In the genomic region with DNA sequence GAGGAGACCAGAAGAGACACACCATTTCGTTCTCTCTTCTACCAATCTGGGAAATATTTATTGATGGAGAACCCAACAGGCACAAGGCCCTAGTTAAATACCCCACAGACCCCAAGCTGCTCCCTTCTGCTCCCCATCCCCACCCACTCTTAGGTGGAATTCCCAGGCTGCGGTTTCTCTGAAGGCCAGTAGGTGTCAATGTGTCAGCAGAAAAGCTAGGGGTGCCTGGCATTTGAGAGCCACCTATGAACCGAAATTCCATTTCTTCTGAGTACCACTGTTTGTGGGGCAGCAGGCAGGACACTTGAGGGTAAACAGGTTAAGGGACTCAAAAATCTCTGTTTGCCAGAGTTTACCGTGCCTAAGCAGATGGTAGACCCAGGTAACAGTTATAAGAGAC, we compare ENCODE assay signal across 10 mouse cellular contexts. TPM values are rescaled to one million over a fixed set of nuclear protein-coding genes. Genes with fewer than 3 reads are reported as not detected.
DNase-seq lines count a peak whose midpoint lies in the region; ATAC-seq and TF ChIP-seq lines count a peak whose summit lies in the region.
"Had no signal": no experiment of that assay in that cellular context is flagged by ENCODE, and none has a peak within 500 bp of the region (broad histone marks: within the 10 kb centered on the region; RNA-seq: fewer than 3 reads in every experiment).

No protein-coding gene starts in this region.

- 37% methylated on average over 4 of the region's 4 CpGs for WGBS in lung, adult 2 months

- H3K36me3 ChIP-seq in MEL (ENCODE audit: control insufficient read depth in 1 of 2, insufficient read depth in 2 of 2, low read length in 2 of 2) = no peaks in the 10 kb centered on the region
- H3K36me3 ChIP-seq: limb, embryonic 15.5 days had no signal

- DNase-seq in embryo, embryonic 10 days (ENCODE audit: low spot score) = peak; percentile 63
- no peak for DNase-seq in embryo, embryonic 9.5 days (ENCODE audit: extremely low spot score)
- DNase-seq in layer of hippocampus, adult 11-12 months (ENCODE audit: low spot score) = peak; percentile 20
- DNase-seq in layer of hippocampus, adult 9-11 months = no peak
- DNase-seq in MEL (ENCODE audit: low read depth, low spot score) = peak; percentile 37
- DNase-seq in lung, adult 2 months = no peak
- DNase-seq in ovary, adult 18-20 months (ENCODE audit: low spot score) = no peak

- no peaks in the 10 kb centered on the region for H3K79me2 ChIP-seq in MEL (ENCODE audit: control insufficient read depth, insufficient read depth, low read length, poor library complexity)

- TF ChIP-seq RAD21 in MEL (IDR thresholded peaks at IDR 0.05; ENCODE audit: low read depth, low read length) = peak; percentile 77

- no peaks in the 10 kb centered on the region for H3K9me3 ChIP-seq in MEL (replicated peaks; ENCODE audit: insufficient read depth, low read length)
- H3K9me3 ChIP-seq: limb, embryonic 15.5 days had no signal

- H3K27me3 ChIP-seq in MEL (ENCODE audit: control insufficient read depth in 1 of 2, insufficient read depth in 2 of 2, low read length in 2 of 2) = peaks cover 0 to 6% of the 10 kb centered on the region in 2 experiments; a peak in 3 of 4 replicates

- no peak overlapping the region for H3K27ac ChIP-seq in MEL (ENCODE audit: control insufficient read depth, low read depth, low read length)
- H3K27ac ChIP-seq: limb, embryonic 15.5 days had no signal

- ATAC-seq in activated CD4-positive, CD25-positive, alpha-beta regulatory T cell, adult 4 months = no peak

- TF ChIP-seq CTCF in MEL (IDR thresholded peaks at IDR 0.05 in 2 of 3, conservative IDR thresholded peaks at IDR 0.05 in 1 of 3; ENCODE audit: control insufficient read depth in 1 of 3, insufficient read depth in 1 of 3, low read depth in 2 of 3, low read length in 3 of 3, poor library complexity in 1 of 3, severe bottlenecking in 1 of 3) = peak; percentile 30 to 77 (median 61); a peak in 5 of 6 replicates
- TF ChIP-seq CTCF in lung, adult 2 months (IDR thresholded peaks at IDR 0.05; ENCODE audit: insufficient read depth, low read length) = peak; percentile 49; the same call in 1 of the 2 replicates

- H3K4me3 ChIP-seq in MEL (ENCODE audit: control insufficient read depth in 1 of 2, insufficient read depth in 1 of 2, low read depth in 2 of 2, low read length in 2 of 2) = no peak overlapping the region
- no peak overlapping the region for H3K4me3 ChIP-seq in lung, adult 2 months (replicated peaks; ENCODE audit: extremely low read depth, low read depth, low read length)
- H3K4me3 ChIP-seq: limb, embryonic 15.5 days had no signal

- H3K9ac ChIP-seq in MEL (ENCODE audit: control insufficient read depth, low read depth, low read length, poor library complexity, severe bottlenecking) = no peak overlapping the region
- H3K9ac ChIP-seq: limb, embryonic 15.5 days had no signal

- TF ChIP-seq EP300 in MEL (IDR thresholded peaks at IDR 0.05; ENCODE audit: low read depth in 1 of 2, low read length in 2 of 2) = no peak

- H3K4me1 ChIP-seq in MEL (ENCODE audit: control insufficient read depth in 1 of 2, insufficient read depth in 2 of 2, low read length in 2 of 2) = no peaks in the 10 kb centered on the region
- H3K4me1 ChIP-seq in lung, adult 2 months (ENCODE audit: control insufficient read depth, insufficient read depth, low read length) = no peaks in the 10 kb centered on the region; the same call in 1 of the 2 replicates

- TF ChIP-seq POLR2A in MEL (IDR thresholded peaks at IDR 0.05; ENCODE audit: control insufficient read depth in 1 of 2, insufficient read depth in 1 of 2, low read depth in 1 of 2, low read length in 2 of 2, poor library complexity in 1 of 2) = no peak
- TF ChIP-seq POLR2A in lung, adult 2 months (IDR thresholded peaks at IDR 0.05; ENCODE audit: borderline replicate concordance, extremely low read depth, low read depth, low read length) = no peak

TF ChIP-seq in MEL, 35 proteins besides CTCF, POLR2A, EP300 and RAD21:
- no peak for TF ChIP-seq MXI1 (IDR thresholded peaks at IDR 0.05; ENCODE audit: low read depth, low read length)
- TF ChIP-seq SMC3 (IDR thresholded peaks at IDR 0.05; ENCODE audit: low read depth, low read length) = peak; percentile 80
- TF ChIP-seq TAL1 (IDR thresholded peaks at IDR 0.05; ENCODE audit: low read length) = no peak
- TF ChIP-seq ZC3H11A (IDR thresholded peaks at IDR 0.05; ENCODE audit: low read depth, low read length) = peak; percentile 72
- no peak for TF ChIP-seq JUND (IDR thresholded peaks at IDR 0.05; ENCODE audit: low read depth, low read length)
- TF ChIP-seq NELFE (IDR thresholded peaks at IDR 0.05; ENCODE audit: low read depth, low read length) = no peak
- TF ChIP-seq TCF12 (IDR thresholded peaks at IDR 0.05; ENCODE audit: low read depth, low read length) = no peak
- no peak for TF ChIP-seq MAX (IDR thresholded peaks at IDR 0.05; ENCODE audit: low read length)
- no peak for TF ChIP-seq GATA1 (IDR thresholded peaks at IDR 0.05; ENCODE audit: low read depth, low read length)
- TF ChIP-seq MYC (IDR thresholded peaks at IDR 0.05; ENCODE audit: low read depth, low read length) = no peak
TF ChIP-seq in MEL: peak in this region for 2.

RNA-seq across cellular contexts. Expression of gene Ccdc182, which starts 2.2 kb away (rescaled TPM):
- not detected in 2 replicates for total RNA-seq in MEL (2012; rRNA removed)
- polyA plus RNA-seq in MEL (2012; ENCODE audit: insufficient read depth in 1 of 2, insufficient read length in 2 of 2, low read depth in 1 of 2, low replicate concordance in 2 of 2, missing spikeins in 1 of 2) = not detected
- polyA plus RNA-seq in lung, adult 2 months (2012; rRNA removed) = not detected in 2 replicates
- polyA plus RNA-seq in activated CD4-positive, CD25-positive, alpha-beta regulatory T cell, adult 4 months (2017; shearing (Covaris generic)) = not detected
- total RNA-seq: heart, adult 18-20 months had no signal
- polyA plus RNA-seq: limb, embryonic 15.5 days had no signal

Comparison
In these comparisons a context has a peak if more than half of its experiments do, and no peak if none do; other contexts are left out.
1. DNase-seq: peak in embryo, embryonic 10 days (single experiment), layer of hippocampus, adult 11-12 months (single experiment) and MEL (single experiment); none in embryo, embryonic 9.5 days (single experiment), layer of hippocampus, adult 9-11 months (single experiment), lung, adult 2 months (single experiment) and ovary, adult 18-20 months (single experiment).